Mouse (Mus musculus) heart, embryonic 16.5 days (tissue): ENCODE measurements at regions not wholly inside any gene's neighbourhood (a gene's known extent, or its start where the extent isn't known, plus 50 kb on each side); places are given as distances from the start of the nearest gene placed in this dataset.

Source experiments
- ATAC-seq: fragments of 200-750 bp; cut with Nextera tagmentation; replicated peaks from 2 replicates; pipeline ENCODE4 v1.8.0; 2017; ENCODE audit warnings: moderate number of reproducible peaks; ENCODE audit not compliant: insufficient read depth, low FRiP score; ENCODE audit errors: extremely low read depth
- H3K27ac ChIP-seq: fragments of 300-500 bp; sonication (generic); 2 replicates; pipeline ENCODE4 v1.5.1; 2014; ENCODE audit warnings: mild to moderate bottlenecking, low read length, control low read depth, moderate library complexity
- H3K27me3 ChIP-seq: fragments of 300-500 bp; sonication (generic); 2 replicates; pipeline ENCODE4 v1.6.1; 2014; ENCODE audit warnings: low read length, mixed read lengths; ENCODE audit not compliant: control insufficient read depth, insufficient read depth
- H3K36me3 ChIP-seq: fragments of 300-500 bp; sonication (generic); 2 replicates; pipeline ENCODE4 v1.6.1; 2014; ENCODE audit not compliant: control insufficient read depth, insufficient read depth
- H3K4me1 ChIP-seq: fragments of 300-500 bp; sonication (generic); 2 replicates; pipeline ENCODE4 v1.6.1; 2014; ENCODE audit warnings: low read length, mixed read lengths; ENCODE audit not compliant: control insufficient read depth, insufficient read depth
- H3K4me2 ChIP-seq: fragments of 300-500 bp; sonication (generic); 2 replicates; pipeline ENCODE4 v1.6.1; 2014; ENCODE audit warnings: low read depth, mild to moderate bottlenecking, control low read depth, low read length
- H3K4me3 ChIP-seq: fragments of 300-500 bp; sonication (generic); 2 replicates; pipeline ENCODE4 v1.5.1; 2014; ENCODE audit warnings: mild to moderate bottlenecking, control low read depth, low read length
- H3K9ac ChIP-seq: fragments of 300-500 bp; sonication (generic); 2 replicates; pipeline ENCODE4 v1.6.1; 2014; ENCODE audit warnings: low read length, control low read depth
- H3K9me3 ChIP-seq: fragments of 300-500 bp; sonication (generic); replicated peaks from 2 replicates; pipeline ENCODE4 v1.6.1; 2016; ENCODE audit warnings: low read length; ENCODE audit not compliant: control insufficient read depth
- WGBS: fragments of 180-500 bp; shearing (Covaris S2); extraction: QIAGEN DNeasy Blood & Tissue Kit; methylation state at CpG from one replicate; pipeline ENCODE4 v1.1.7; 2014; 5-methylcytosine and 5-hydroxymethylcytosine counted together

DNA sequence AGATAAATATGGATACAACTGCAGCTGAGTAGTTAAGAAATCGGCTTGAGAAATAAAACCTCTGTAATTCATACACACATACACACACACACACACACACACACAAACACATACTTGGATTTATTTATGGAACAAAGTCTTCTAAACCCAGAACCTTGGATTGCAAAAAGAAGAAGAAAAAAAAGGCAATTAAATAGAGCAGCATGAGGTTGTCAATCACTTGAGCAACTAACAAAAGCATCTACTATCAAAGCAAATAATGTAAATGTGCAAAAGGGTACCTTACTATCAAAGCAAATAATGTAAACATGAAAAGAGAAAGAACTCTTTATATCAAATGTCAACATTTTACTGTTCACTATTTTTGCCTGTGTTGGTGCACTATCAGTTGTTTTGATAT is 826.1 kb upstream of the Nr2f1 start:
- no peak for ATAC-seq
- H3K27me3 ChIP-seq: no peaks in the 10 kb centered on the region
- 76% methylated on average over 1 of the region's 1 CpGs for WGBS
- H3K4me2 ChIP-seq: no peak overlapping the region
- no peaks in the 10 kb centered on the region for H3K36me3 ChIP-seq
- no peaks in the 10 kb centered on the region for H3K9me3 ChIP-seq
- H3K9ac ChIP-seq: no peak overlapping the region
- no peak overlapping the region for H3K4me3 ChIP-seq
- H3K27ac ChIP-seq: no peak overlapping the region
- peaks cover 2% of the 10 kb centered on the region; the same call in 1 of the 2 replicates for H3K4me1 ChIP-seq

DNA sequence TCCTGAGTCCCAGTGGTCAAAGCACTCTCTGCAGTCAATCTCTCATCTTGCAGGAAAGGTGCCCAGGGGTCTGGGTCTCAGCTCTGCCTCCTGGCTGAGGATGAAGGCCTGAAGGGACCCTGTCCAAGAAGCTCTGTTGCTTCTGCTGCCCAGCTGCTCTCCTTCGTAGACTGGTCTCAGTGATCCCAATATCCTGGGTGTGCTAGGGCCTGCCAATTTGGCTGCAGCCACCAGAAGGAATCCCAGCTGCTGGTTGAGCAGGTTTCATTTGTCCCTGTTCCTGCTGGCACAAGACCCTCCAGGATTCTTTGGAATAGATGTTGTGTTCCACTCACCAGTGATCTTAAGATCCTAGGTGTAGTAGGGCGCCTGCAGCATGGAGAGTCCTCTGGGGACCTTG is 818.5 kb upstream of the Nr2f1 start:
- Histone ChIP-seq H3K9ac (no peak overlapping the region), H3K36me3 (no peaks in the 10 kb centered on the region), H3K4me2 (no peak overlapping the region), H3K27me3 (no peaks in the 10 kb centered on the region), H3K27ac (no peak overlapping the region), H3K4me1 (no peaks in the 10 kb centered on the region), H3K9me3 (no peaks in the 10 kb centered on the region), H3K4me3 (no peak overlapping the region)
- 85% methylated on average over 2 of the region's 2 CpGs for WGBS
- no peak for ATAC-seq

DNA sequence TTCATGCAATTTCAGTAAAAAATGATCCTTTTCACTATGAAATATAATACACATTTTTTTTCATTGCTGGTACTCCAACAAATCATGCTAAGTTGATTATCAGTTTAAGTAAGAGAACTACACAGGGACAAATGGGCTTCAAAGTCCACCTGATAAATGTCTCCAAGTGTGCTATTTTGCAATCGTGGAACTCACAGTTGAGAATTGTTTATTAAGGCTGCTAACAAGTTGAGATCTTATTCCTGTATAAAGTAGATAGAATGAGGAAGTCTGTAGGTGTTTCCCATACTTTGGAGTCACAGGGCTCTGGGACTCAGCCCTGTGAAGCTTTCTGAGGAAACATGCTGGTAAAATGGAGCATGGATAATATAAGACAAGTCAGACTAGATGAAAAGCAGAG is 803.8 kb upstream of the Nr2f1 start:
- no peaks in the 10 kb centered on the region for H3K4me1 ChIP-seq
- no peaks in the 10 kb centered on the region for H3K9me3 ChIP-seq
- H3K4me2 ChIP-seq: no peak overlapping the region
- no peak overlapping the region for H3K4me3 ChIP-seq
- no peak overlapping the region for H3K27ac ChIP-seq
- H3K27me3 ChIP-seq: no peaks in the 10 kb centered on the region
- no peak overlapping the region for H3K9ac ChIP-seq
- H3K36me3 ChIP-seq: no peaks in the 10 kb centered on the region
- 63% methylated on average over 1 of the region's 1 CpGs for WGBS
- no peak for ATAC-seq

DNA sequence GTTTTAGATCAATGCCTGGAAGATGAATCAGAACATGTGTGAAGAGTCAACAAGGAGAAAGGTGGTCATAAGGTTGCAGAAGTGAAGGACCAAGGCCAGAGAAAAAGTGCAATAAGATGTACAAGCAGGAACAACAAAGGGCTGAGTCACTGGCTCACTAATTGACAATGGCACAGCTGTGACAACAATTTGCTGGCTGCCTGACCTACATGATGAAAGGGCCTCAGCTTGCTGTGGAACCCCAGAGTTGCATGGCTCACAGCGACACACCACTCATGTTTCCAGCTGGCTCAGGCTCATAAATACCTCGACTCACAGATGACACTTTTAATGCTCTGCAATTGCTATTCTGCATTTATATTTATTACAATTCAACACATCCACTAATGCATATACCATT is 799.3 kb upstream of the Nr2f1 start:
- no peak for ATAC-seq
- Histone ChIP-seq H3K4me2 (no peak overlapping the region), H3K27ac (no peak overlapping the region), H3K9ac (no peak overlapping the region), H3K4me3 (no peak overlapping the region), H3K27me3 (no peaks in the 10 kb centered on the region), H3K4me1 (no peaks in the 10 kb centered on the region), H3K9me3 (no peaks in the 10 kb centered on the region), H3K36me3 (no peaks in the 10 kb centered on the region)
- WGBS: 53% methylated on average over 2 of the region's 2 CpGs

DNA sequence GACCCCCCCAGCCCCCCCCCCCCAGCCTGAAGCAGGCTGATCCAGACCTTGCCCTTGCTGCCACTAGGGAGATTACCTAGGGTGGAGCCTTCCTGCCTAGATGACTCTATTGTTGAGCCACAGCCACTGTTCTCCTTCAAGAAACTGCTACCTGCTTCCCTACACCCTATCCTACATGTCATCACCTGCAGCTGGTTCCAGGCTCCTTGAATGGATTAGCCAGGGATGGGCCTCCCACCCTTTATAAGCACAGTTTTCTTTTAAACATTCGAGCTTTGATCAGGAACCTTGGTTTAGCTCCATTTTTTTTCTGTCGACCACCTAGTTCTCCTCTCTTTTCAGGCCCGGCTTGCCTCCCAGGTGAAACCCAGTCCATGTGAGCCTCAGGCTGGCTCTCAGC is 792.8 kb upstream of the Nr2f1 start:
- Histone ChIP-seq H3K27ac (no peak overlapping the region), H3K9me3 (no peaks in the 10 kb centered on the region), H3K4me1 (no peaks in the 10 kb centered on the region), H3K4me2 (no peak overlapping the region), H3K9ac (no peak overlapping the region), H3K36me3 (no peaks in the 10 kb centered on the region), H3K4me3 (no peak overlapping the region), H3K27me3 (no peaks in the 10 kb centered on the region)
- 77% methylated on average over 3 of the region's 3 CpGs for WGBS
- no peak for ATAC-seq

DNA sequence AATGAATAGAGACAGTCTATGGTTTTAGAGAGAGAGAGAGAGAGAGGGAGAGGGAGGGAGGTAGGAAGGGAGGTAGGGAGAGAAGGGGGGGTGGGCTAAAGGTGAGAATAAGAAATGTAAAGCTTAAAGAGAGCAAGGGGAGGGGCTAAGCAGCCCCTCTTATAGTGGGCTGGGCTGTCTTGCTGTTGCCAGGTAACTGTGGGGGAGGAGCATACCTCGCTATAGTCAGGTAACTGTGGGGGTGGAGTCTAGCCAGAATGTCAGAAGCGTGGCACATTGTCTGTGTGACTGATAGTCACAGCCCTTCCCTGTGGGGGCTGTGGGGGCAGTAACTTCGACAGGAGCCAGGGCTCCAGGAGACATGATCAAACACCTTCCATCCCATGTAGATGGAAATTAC is 786.4 kb upstream of the Nr2f1 start:
- H3K4me1 ChIP-seq: no peaks in the 10 kb centered on the region
- H3K9ac ChIP-seq: no peak overlapping the region
- no peak overlapping the region for H3K4me3 ChIP-seq
- no peak for ATAC-seq
- 30% methylated on average over 3 of the region's 3 CpGs for WGBS
- no peak overlapping the region for H3K27ac ChIP-seq
- no peaks in the 10 kb centered on the region for H3K36me3 ChIP-seq
- no peaks in the 10 kb centered on the region for H3K9me3 ChIP-seq
- no peaks in the 10 kb centered on the region for H3K27me3 ChIP-seq
- H3K4me2 ChIP-seq: no peak overlapping the region

DNA sequence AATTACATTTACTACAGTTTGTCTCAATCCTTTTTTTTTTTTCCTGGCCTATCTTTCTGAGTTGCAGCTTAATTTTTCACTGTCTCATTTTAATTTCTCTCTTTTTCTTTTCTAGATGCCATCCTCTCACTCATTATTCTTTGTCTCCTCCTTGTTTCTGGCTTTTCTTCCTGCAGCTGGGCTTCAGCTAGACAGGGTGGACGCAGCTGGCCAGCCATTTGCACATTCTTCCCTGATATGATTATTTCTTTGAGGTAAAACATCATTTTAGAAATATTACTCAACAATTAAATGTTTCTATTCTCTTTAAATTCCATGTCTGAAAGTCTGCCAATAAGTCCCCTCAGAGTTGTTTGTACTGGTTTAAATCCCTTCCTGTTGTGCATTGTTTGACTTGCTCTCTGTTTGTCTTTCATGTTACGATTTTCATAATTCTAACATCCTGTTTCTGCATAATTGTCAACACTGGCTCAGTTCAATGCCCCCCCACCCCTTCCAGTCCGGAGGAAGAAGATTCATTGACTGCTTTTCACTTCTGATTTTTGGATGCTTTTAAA is 777.7 kb upstream of the Nr2f1 start:
- Histone ChIP-seq H3K4me1 (no peaks in the 10 kb centered on the region), H3K27me3 (no peaks in the 10 kb centered on the region), H3K36me3 (no peaks in the 10 kb centered on the region), H3K9ac (no peak overlapping the region), H3K4me3 (no peak overlapping the region), H3K27ac (no peak overlapping the region), H3K4me2 (no peak overlapping the region), H3K9me3 (no peaks in the 10 kb centered on the region)
- ATAC-seq: no peak
- 59% methylated on average over 3 of the region's 3 CpGs for WGBS

DNA sequence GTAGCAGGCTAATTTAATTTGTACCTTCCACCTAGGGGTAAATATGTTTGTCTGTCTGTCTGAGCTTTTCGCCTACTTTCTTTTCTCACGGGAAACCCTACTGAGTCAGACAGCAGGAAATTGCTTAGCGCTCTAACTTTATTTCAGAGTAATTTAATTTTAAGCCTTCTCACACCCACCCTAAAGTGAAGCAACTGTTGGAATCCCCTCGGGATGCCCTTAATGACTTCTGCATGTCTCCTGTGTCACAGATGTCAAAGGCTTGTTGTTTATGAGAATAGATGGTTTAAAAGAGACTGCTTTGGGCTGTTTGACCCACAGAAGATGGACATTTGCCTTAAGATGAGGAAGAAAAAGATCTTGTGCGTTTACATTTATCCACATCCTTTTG is 738.8 kb upstream of the Nr2f1 start:
- no peak for ATAC-seq
- no peak overlapping the region for H3K4me2 ChIP-seq
- H3K9me3 ChIP-seq: no peaks in the 10 kb centered on the region
- 61% methylated on average over 5 of the region's 5 CpGs for WGBS
- no peaks in the 10 kb centered on the region for H3K4me1 ChIP-seq
- H3K27ac ChIP-seq: no peak overlapping the region
- H3K9ac ChIP-seq: no peak overlapping the region
- H3K4me3 ChIP-seq: no peak overlapping the region
- H3K36me3 ChIP-seq: no peaks in the 10 kb centered on the region
- H3K27me3 ChIP-seq: no peaks in the 10 kb centered on the region

DNA sequence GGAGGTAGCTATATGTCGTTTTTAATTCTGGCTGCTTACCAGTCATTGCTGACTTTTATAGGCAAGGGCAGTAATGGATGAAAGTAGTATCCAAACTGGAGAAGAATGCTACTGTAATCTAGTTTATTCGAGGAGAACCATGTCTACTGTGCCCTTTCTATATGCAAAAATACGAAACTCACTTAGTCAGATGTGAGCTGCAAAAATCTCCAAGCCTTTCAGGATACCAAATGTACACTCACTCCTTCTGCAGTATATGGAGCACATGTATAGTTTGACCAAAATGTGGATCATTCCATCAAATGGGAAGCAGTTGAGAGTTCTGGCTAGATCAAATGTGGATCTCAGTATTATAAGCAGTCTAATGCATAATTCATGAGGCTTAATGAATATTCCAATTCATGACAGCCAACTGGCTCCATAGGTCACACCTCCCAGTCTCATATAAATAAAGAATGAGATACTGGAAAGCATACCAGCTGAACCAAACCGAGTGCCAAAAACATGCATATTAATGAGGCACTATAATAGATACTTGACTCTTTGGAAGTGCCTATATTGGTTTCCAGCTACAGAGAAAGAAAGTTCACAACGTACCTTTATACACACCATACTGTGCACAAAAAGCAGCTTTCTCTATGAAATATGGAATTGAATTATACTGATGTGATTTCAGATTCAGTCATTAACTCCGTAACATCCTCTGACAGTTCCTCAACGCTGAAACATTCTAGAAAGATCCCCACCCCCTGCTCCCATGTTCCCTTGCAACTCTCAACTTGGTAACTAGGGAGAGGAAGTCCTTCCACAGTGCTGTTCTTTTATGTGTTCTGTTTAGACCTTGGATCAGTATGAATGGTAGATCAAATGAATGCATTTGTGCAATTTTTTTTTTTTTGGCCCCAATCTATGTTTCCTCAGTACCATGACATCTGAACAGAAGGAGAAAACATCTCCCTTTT is 738.1 kb upstream of the Nr2f1 start:
- no peaks in the 10 kb centered on the region for H3K27me3 ChIP-seq
- H3K4me3 ChIP-seq: no peak overlapping the region
- H3K9ac ChIP-seq: no peak overlapping the region
- no peaks in the 10 kb centered on the region for H3K9me3 ChIP-seq
- no peaks in the 10 kb centered on the region for H3K4me1 ChIP-seq
- ATAC-seq: no peak
- WGBS: 73% methylated on average over 7 of the region's 7 CpGs
- H3K36me3 ChIP-seq: no peaks in the 10 kb centered on the region
- H3K27ac ChIP-seq: no peak overlapping the region
- no peak overlapping the region for H3K4me2 ChIP-seq
